Mouse (Mus musculus): ENCODE results near the gene Map4k1. TPM values are rescaled to one million over a fixed set of nuclear protein-coding genes. Genes with fewer than 3 reads are reported as not detected.

The Map4k1 gene
- total RNA-seq, 2 experiments from 2014 or later: 0.25 to 0.33 TPM

GRCm38 (mm10) chr7:28969271-28969670 lies 12.6 kb upstream of the Map4k1 start:
- no peak for TF ChIP-seq CTCF (IDR thresholded peaks at IDR 0.05)
- Histone ChIP-seq H3K27ac (peak overlapping the region; percentile 82), H3K4me3 (no peak overlapping the region)
- no peak for DNase-seq
- intact Hi-C loops (cut with DNase I): no loop called here

DNA sequence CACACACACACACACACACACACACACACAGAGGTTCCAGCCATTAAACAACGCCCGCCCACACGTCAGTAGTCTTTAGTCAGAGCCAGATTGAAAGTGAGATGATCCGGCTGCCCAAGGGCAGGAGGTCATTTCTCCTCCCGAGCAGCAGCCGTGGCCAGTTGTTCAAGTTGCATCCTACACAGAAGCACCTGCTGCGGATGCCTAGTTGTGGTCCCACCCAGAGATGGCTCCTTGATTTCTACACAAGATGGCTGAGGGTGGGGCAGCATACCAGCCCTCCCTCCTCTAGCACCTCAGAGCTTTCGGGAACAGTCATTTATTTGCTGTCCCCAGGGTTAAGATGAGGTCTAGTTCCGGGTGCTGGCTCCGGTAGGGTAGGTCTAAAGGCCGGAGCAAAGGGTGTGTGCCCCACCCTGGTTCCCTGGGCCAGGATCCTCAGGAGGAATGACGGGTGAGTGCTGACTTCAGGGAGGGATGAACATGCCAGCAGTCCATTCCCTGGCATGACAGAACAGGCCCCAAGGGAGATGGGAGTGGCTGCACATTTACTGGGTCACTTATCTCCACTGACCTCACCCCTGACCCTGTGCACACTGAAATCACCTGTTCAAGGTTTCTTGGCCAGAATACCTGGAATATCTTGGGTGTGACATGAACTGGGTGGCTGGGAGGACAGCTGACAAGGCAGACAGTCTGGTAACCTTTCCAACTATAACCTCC lies 12.0 kb upstream of the Map4k1 start:
- H3K27ac ChIP-seq: peak overlapping the region; percentile 82
- intact Hi-C loops (cut with DNase I): loop anchor here (5.0 kb wide), 1 partner anchor 163 kb away; the partner anchor contains the start of gene Hnrnpl
- DNase-seq: peak; percentile 81
- TF ChIP-seq CTCF (IDR thresholded peaks at IDR 0.05): no peak
- H3K4me3 ChIP-seq: no peak overlapping the region

DNA sequence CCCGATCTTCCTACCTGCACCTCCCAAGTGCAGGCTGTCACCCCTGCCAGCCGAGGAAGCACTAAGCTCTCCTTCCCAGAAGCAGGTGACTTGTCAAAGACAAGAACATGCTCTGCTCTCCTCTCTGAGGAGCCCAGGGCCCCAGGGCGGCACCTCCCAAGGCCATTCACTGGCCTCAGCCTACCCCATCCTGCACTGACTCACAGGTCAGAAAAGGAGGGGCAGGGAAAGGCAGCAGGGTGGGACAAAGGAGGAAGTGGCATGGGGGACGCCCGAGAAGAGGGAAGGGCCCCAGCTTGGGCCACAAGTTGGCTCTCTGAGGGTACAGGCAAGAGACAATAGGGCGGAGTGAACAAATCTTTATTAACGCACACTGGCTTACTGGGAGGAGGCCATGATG lies 10.8 kb upstream of the Map4k1 start:
- H3K4me3 ChIP-seq: no peak overlapping the region
- peak overlapping the region; percentile 82 for H3K27ac ChIP-seq
- TF ChIP-seq CTCF (IDR thresholded peaks at IDR 0.05): no peak
- intact Hi-C loops (cut with DNase I): loop anchor here (5.0 kb wide), 1 partner anchor 164 kb away; the partner anchor contains the start of gene Hnrnpl
- no peak for DNase-seq

GRCm38 (mm10) chr7:28971770-28972269 lies 10.0 kb upstream of the Map4k1 start:
- intact Hi-C loops (cut with DNase I): loop anchor here (5.0 kb wide), 1 partner anchor 165 kb away; the partner anchor contains the start of gene Hnrnpl
- peak overlapping the region; percentile 82 for H3K27ac ChIP-seq
- DNase-seq: peak; percentile 62

DNA sequence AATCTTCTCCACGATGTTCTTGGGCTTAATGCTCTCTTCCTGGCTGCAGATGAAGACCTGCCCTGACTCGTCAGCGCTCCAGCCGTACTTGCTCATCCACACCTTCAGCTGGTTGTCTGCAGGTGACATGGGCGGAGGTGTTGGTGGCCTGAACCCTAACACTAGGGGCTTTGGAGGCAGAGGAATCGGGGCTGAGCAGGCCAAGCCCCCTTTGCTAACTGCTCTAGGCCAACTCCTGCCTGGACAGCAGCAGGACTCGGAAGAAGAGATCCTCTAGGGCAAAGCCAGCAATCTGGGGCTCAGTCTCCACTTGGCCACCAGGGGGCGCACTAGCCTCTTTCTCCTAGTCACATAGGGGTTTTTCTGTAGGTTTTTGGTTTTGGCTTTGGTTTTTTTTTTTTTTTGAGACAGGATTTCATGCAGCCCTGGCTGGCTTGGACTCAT lies 9.3 kb upstream of the Map4k1 start:
- DNase-seq: peak; percentile 85
- intact Hi-C loops (cut with DNase I): loop anchor here (5.0 kb wide), 1 partner anchor 165 kb away; the partner anchor contains the start of gene Hnrnpl
- peak; percentile 76 for TF ChIP-seq CTCF (IDR thresholded peaks at IDR 0.05)
- no peak overlapping the region for H3K4me3 ChIP-seq
- peak overlapping the region; percentile 82 for H3K27ac ChIP-seq

More at GRCm38 (mm10) chr7:28971770-28972269, 10.0 kb upstream of the Map4k1 start:
- no peak for TF ChIP-seq CTCF (IDR thresholded peaks at IDR 0.05)
- H3K4me3 ChIP-seq: no peak overlapping the region; the same call in 1 of the 2 replicates

GRCm38 (mm10) chr7:28973025-28973424 lies 8.8 kb upstream of the Map4k1 start:
- DNase-seq: no peak
- TF ChIP-seq CTCF (IDR thresholded peaks at IDR 0.05): peak; percentile 37
- intact Hi-C loops (cut with DNase I): loop anchor here (5.0 kb wide), 1 partner anchor 166 kb away; the partner anchor contains the start of gene Hnrnpl
- H3K4me3 ChIP-seq: no peak overlapping the region
- no peak overlapping the region for H3K27ac ChIP-seq

DNA sequence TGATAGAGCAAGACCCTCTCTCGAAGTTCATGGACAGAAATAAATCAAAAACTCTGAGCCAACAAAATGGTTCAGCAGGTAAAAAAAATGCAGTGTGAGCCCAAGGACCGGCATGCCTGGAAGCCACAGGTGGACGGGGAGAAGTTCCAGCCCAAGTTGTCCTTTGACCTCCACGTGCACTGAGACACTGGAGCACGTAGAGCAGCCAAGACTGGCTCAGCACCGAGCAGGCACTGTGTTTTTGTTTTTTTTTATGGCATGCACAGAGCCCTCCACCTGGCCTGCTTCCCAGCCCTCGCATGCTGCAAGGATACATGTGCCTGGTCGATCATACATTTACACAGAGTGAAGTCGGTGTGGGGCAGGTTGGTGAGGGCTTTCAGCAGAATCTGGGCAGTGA lies 4.3 kb upstream of the Map4k1 start:
- no peak overlapping the region for H3K4me3 ChIP-seq
- DNase-seq: no peak
- H3K27ac ChIP-seq: no peak overlapping the region
- intact Hi-C loops (cut with DNase I): no loop called here
- no peak for TF ChIP-seq CTCF (IDR thresholded peaks at IDR 0.05)

- TF ChIP-seq CTCF (IDR thresholded peaks at IDR 0.05): no peak
- H3K4me3 ChIP-seq: peak overlapping the region; percentile 76
- intact Hi-C loops (cut with DNase I): no loop called here
- peak; percentile 45 for DNase-seq
- H3K27ac ChIP-seq: peak overlapping the region; percentile 90
Observed at GRCm38 (mm10) chr7:28982274-28983013, 594 bp downstream of the Map4k1 start.

DNA sequence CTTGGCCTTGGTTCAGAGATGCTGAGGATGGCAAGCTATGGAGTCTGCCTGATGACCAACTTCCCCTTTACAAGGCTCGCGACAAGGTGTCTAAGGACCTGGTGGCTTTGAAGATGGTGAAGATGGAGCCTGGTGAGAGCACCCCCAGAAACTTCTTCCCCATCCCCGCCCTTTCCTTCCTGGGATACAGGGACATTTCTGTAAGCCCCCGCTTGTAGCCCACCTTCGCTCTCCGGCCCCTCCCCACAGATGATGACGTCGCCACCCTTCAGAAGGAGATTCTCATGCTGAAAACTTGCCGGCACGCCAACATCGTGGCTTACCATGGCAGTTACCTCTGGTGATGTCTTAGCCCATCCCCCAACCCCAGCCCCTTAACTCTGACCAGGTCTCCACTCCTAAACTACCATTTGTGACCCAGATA lies 1.3 kb downstream of the Map4k1 start:
- Histone ChIP-seq H3K27ac (no peak overlapping the region), H3K4me3 (peak overlapping the region; percentile 19; the same call in 1 of the 2 replicates)
- TF ChIP-seq CTCF (IDR thresholded peaks at IDR 0.05): no peak
- DNase-seq: no peak
- intact Hi-C loops (cut with DNase I): no loop called here

GRCm38 (mm10) chr7:28983849-28984248 lies 2.0 kb downstream of the Map4k1 start:
- intact Hi-C loops (cut with DNase I): no loop called here

GRCm38 (mm10) chr7:28984452-28984851 lies 2.6 kb downstream of the Map4k1 start:
- intact Hi-C loops (cut with DNase I): no loop called here
- Histone ChIP-seq H3K4me3 (no peak overlapping the region), H3K27ac (no peak overlapping the region)
- no peak for DNase-seq
- no peak for TF ChIP-seq CTCF (IDR thresholded peaks at IDR 0.05)

More at GRCm38 (mm10) chr7:28983849-28984248, 2.0 kb downstream of the Map4k1 start:
- Histone ChIP-seq H3K4me3 (no peak overlapping the region), H3K27ac (no peak overlapping the region)
- no peak for DNase-seq
- no peak for TF ChIP-seq CTCF (IDR thresholded peaks at IDR 0.05)

DNA sequence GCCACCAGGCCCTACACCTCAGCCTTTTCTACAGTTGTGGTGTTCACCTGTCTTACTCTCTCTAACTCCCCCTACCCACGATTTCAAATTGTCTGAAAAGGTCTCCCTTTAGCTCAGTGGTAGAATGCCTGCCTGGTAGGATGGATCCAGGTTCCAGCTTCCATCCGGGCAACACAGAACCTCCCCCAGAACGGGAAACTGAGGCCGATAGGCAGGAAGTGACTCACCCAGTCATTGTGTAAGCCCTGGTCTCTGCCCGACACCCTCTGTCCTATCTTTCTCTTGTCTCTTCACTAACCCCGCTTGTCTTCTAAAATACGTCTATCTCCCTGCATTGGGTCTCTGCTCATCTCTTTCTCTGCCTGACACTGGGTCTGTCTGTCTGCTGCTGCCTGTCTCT lies 3.4 kb downstream of the Map4k1 start:
- Histone ChIP-seq H3K27ac (no peak overlapping the region), H3K4me3 (no peak overlapping the region)
- no peak for DNase-seq
- intact Hi-C loops (cut with DNase I): no loop called here
- TF ChIP-seq CTCF (IDR thresholded peaks at IDR 0.05): no peak

Measured in gastrocnemius, adult 2 months (tissue).